Mouse (Mus musculus) fibroblast of lung, adult 2 months (primary cell): Measurements from ENCODE around the gene Ktn1.

ENCODE experiments used
- DNase-seq: peaks from one replicate; pipeline ENCODE4 v3.0.0-alpha.2; 2011; ENCODE audit warnings: low read depth

The Ktn1 gene

GRCm38 (mm10) chr14:47648218-47648617 is at the start of gene Ktn1:
TSS of gene Ktn1 (plus strand) at chr14:47648448.
- no peak for DNase-seq

GRCm38 (mm10) chr14:47613254-47613653 is 35.0 kb upstream of the Ktn1 start:
- DNase-seq: no peak

- no peak for DNase-seq
Measured at GRCm38 (mm10) chr14:47618891-47619290, 29.4 kb upstream of the Ktn1 start.

- DNase-seq: no peak
Measured at GRCm38 (mm10) chr14:47621901-47622300, 26.3 kb upstream of the Ktn1 start.

- DNase-seq: no peak
Measured at GRCm38 (mm10) chr14:47624837-47625236, 23.4 kb upstream of the Ktn1 start.

GRCm38 (mm10) chr14:47626143-47626542 is 22.1 kb upstream of the Ktn1 start:
- no peak for DNase-seq

- no peak for DNase-seq
Measured at GRCm38 (mm10) chr14:47626812-47627211, 21.4 kb upstream of the Ktn1 start.

GRCm38 (mm10) chr14:47627360-47627759 is 20.9 kb upstream of the Ktn1 start:
- DNase-seq: no peak

- no peak for DNase-seq
Measured at GRCm38 (mm10) chr14:47632419-47632818, 15.8 kb upstream of the Ktn1 start.

GRCm38 (mm10) chr14:47634410-47634809 is 13.8 kb upstream of the Ktn1 start:
- DNase-seq: peak; percentile 59

GRCm38 (mm10) chr14:47634846-47635245 is 13.4 kb upstream of the Ktn1 start:
- no peak for DNase-seq

- DNase-seq: no peak
Measured at GRCm38 (mm10) chr14:47638316-47638895, 9.8 kb upstream of the Ktn1 start.

GRCm38 (mm10) chr14:47645620-47646019 is 2.6 kb upstream of the Ktn1 start:
- no peak for DNase-seq

- DNase-seq: no peak
Measured at GRCm38 (mm10) chr14:47646246-47646645, 2.0 kb upstream of the Ktn1 start.

GRCm38 (mm10) chr14:47646696-47647516 is 1.3 kb upstream of the Ktn1 start:
- DNase-seq: no peak

- DNase-seq: no peak
Measured at GRCm38 (mm10) chr14:47648706-47649630, 720 bp downstream of the Ktn1 start.

GRCm38 (mm10) chr14:47649631-47650337 is 1.5 kb downstream of the Ktn1 start:
- no peak for DNase-seq

GRCm38 (mm10) chr14:47650338-47650720 is 2.1 kb downstream of the Ktn1 start:
- DNase-seq: no peak

GRCm38 (mm10) chr14:47651272-47651671 is 3.0 kb downstream of the Ktn1 start:
- DNase-seq: no peak

- no peak for DNase-seq
Measured at GRCm38 (mm10) chr14:47655444-47655843, 7.2 kb downstream of the Ktn1 start.

GRCm38 (mm10) chr14:47663844-47664469 is 15.7 kb downstream of the Ktn1 start:
- no peak for DNase-seq
